In the genomic region with DNA sequence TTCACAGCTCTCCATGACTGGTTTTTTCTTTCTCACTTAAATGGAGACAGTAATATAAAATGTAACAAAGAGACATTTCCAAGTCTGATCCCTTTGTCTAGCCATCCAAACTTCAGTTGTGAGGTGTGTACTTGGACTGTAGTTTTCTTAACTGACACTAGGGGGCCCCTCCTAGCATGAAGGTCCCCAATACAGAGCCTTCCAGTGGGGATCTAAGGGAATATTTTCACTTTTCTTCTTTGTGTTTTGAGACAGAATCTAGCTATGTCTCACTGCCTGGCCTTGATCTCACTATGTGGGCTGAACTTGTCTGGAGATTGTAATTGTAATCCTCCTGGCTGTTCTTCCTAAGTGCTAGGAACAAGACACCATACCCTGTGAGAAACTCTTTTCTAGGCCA, we compare ENCODE assay signal across 9 mouse cellular contexts. TPM values are rescaled to one million over a fixed set of nuclear protein-coding genes. Genes with fewer than 3 reads are reported as not detected.
DNase-seq lines count a peak whose midpoint lies in the region.
"Had no signal": no experiment of that assay in that cellular context is flagged by ENCODE, and none has a peak within 500 bp of the region (broad histone marks: within the 10 kb centered on the region; RNA-seq: fewer than 3 reads in every experiment).

No protein-coding gene starts in this region.

- intact Hi-C loops in gastrocnemius, postnatal 14 days (cut with DNase I; ENCODE audit: low total_unique reads): loop anchor here (10.0 kb wide), 1 partner anchor 80 kb away; no protein-coding TSS in a partner anchor
- intact Hi-C loops in gastrocnemius, postnatal 36 days (cut with DNase I): loop anchor here (10.0 kb wide), 1 partner anchor 240 kb away; no protein-coding TSS in a partner anchor

- peak; percentile 12 for DNase-seq in gastrocnemius, postnatal 14 days
- DNase-seq in gastrocnemius, postnatal 36 days: no peak
- DNase-seq in thymus, postnatal 0 days (ENCODE audit: low spot score): peak; percentile 53
- DNase-seq in thymus, postnatal 36 days: no peak
- peak; percentile 21 for DNase-seq in fibroblast of lung, adult 2 months (ENCODE audit: low read depth)
- DNase-seq in kidney, adult 8-10 months: peak; percentile 30 to 51
- peak; percentile 81 for DNase-seq in lung, postnatal 36 days
- no peak for DNase-seq in right cerebral cortex, postnatal 36 days (ENCODE audit: low spot score in 2 of 2)

RNA-seq across cellular contexts. Expression of a gene that starts 5.5 kb away (rescaled TPM):
- under 1 TPM; 0.25 to 0.35 TPM for total RNA-seq in gastrocnemius, postnatal 14 days (2021)
- total RNA-seq in gastrocnemius, postnatal 36 days (2021): under 1 TPM; 0.15 to 0.36 TPM
- polyA plus RNA-seq in thymus, postnatal 0 days (2015; fragmentation: Nextera tagmentation; extraction: Ambion mirVana): 0.07 TPM in 1 of 2 replicates, not detected in the other
- total RNA-seq: layer of hippocampus, postnatal 14 days had no signal

RNA-seq across cellular contexts. Expression of a gene that starts 49.5 kb away (rescaled TPM):
- total RNA-seq in gastrocnemius, postnatal 14 days (2021): not detected
- not detected for total RNA-seq in gastrocnemius, postnatal 36 days (2021)
- polyA plus RNA-seq in thymus, postnatal 0 days (2015; fragmentation: Nextera tagmentation; extraction: Ambion mirVana): 2.6 and 2.7 TPM in 2 replicates
- total RNA-seq: layer of hippocampus, postnatal 14 days had no signal

Comparison
In these comparisons a context has a peak if more than half of its experiments do, and no peak if none do; other contexts are left out.
1. DNase-seq: peak in gastrocnemius, postnatal 14 days (single experiment), thymus, postnatal 0 days (single experiment), fibroblast of lung, adult 2 months (single experiment), kidney, adult 8-10 months (2 of 2) and lung, postnatal 36 days (single experiment); none in gastrocnemius, postnatal 36 days (0 of 2), thymus, postnatal 36 days (0 of 2) and right cerebral cortex, postnatal 36 days (0 of 2).